Mouse (Mus musculus): ENCODE results near the gene Dab2ip.

Dab2ip gene

GRCm38 (mm10) chr2:35557911-35558825, at the start of gene Dab2ip:
Dab2ip (plus strand) TSS chr2:35558266.
- DNase-seq (ENCODE audit: low read depth) = no peak

DNA sequence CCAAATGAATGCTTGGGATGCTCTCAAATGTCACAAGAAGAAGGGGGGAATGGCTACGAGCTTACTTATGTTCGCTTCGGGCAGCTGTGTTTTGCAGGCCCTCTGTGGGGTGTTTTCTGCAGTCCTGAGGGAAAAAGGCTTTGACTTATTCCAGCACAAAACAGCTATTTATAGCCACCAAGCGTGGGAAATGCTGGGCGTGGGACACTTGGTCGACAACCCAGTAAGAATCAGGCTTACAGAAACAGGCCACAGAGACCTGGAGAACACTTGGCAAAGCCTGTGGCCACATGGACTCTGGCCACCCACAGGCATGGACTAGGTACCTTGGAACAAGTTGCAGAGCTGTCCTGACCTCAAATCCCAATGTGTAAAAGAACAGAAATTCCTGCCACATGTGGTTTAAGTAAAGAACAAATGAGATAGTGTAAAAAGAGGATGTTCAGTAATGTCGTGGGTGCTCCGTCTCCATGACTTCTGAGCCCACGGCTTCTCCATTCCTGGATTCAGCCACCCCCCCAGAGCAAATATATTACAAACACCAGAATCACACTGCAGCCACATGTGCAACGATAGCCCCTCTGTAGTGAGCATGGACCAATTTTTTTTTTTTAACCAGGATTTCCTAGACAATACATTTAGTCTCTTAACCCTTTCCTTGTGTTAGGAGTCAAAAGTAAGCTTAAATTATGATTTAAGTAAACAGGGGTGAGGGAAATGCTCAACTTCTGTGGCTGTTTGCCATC, 49.3 kb upstream of the Dab2ip start:
- DNase-seq (ENCODE audit: low read depth) = no peak

GRCm38 (mm10) chr2:35509343-35509667, 48.8 kb upstream of the Dab2ip start:
- DNase-seq (ENCODE audit: low read depth) = no peak

- DNase-seq (ENCODE audit: low read depth) = no peak
Measured at GRCm38 (mm10) chr2:35509888-35510287, 48.2 kb upstream of the Dab2ip start.

GRCm38 (mm10) chr2:35510920-35511319, 47.1 kb upstream of the Dab2ip start:
- no peak for DNase-seq (ENCODE audit: low read depth)

DNA sequence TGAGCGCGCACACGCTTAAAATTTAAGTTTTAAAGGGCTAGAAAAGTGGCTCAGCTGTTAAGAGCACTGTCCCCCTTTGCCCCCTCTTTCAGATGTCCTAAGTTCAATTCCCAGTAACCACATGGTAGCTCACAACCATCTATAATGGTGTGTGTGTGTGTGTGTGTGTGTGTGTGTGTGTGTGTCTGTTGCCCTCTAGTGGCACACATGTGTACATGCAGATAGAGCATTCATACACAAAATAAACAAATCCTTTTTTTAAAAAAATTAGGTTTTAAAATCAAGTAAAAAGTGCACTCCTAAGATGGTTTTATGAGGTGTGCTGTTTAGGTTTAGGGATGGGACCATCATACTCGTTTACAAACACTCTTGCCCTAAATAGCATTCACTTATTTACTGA, 45.8 kb upstream of the Dab2ip start:
- DNase-seq (ENCODE audit: low read depth) = peak; percentile 44

- DNase-seq (ENCODE audit: low read depth) = no peak
Measured at GRCm38 (mm10) chr2:35514051-35514892, 43.8 kb upstream of the Dab2ip start.

- DNase-seq (ENCODE audit: low read depth) = no peak
Measured at GRCm38 (mm10) chr2:35526612-35527242, 31.3 kb upstream of the Dab2ip start.

DNA sequence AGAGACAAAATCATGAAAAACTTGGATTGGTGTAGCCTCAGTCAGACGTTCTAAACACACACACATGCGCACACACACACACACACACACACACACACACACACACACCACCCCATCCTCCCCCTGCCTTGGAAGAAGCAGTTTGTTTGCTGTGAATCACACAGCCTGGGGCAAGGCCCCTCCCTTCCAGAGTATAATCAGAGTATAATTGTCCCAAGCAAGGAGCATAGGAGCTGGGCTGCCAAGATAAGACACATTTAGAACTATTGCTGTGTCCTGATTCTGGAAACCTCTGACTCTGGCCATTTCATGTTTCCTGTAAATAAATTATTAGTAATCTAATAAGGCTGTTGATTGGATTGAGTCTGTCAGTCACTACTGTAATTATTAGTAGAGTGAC, 29.0 kb upstream of the Dab2ip start:
- DNase-seq (ENCODE audit: low read depth) = no peak

DNA sequence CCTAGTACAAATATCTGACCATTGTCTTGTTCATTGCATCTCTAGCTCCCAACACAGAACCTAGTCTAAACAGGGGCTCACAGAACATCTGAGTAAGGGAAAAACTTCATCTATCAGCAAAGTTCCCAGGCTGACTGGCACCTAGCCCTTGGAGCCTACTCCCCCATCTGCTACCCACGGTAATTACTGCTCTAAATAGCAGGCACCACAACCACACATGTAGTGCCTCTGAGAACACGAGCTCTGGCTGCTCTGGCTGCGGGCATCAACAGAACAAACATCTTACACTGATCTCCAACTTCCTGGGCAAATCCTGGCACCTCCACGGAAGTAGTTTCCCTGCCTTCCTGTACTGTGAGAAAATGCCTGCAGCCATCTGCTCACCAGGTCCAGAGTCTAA, 28.2 kb upstream of the Dab2ip start:
- DNase-seq (ENCODE audit: low read depth) = no peak

GRCm38 (mm10) chr2:35530732-35531131, 27.3 kb upstream of the Dab2ip start:
- no peak for DNase-seq (ENCODE audit: low read depth)

- no peak for DNase-seq (ENCODE audit: low read depth)
Measured at GRCm38 (mm10) chr2:35533646-35534045, 24.4 kb upstream of the Dab2ip start.

DNA sequence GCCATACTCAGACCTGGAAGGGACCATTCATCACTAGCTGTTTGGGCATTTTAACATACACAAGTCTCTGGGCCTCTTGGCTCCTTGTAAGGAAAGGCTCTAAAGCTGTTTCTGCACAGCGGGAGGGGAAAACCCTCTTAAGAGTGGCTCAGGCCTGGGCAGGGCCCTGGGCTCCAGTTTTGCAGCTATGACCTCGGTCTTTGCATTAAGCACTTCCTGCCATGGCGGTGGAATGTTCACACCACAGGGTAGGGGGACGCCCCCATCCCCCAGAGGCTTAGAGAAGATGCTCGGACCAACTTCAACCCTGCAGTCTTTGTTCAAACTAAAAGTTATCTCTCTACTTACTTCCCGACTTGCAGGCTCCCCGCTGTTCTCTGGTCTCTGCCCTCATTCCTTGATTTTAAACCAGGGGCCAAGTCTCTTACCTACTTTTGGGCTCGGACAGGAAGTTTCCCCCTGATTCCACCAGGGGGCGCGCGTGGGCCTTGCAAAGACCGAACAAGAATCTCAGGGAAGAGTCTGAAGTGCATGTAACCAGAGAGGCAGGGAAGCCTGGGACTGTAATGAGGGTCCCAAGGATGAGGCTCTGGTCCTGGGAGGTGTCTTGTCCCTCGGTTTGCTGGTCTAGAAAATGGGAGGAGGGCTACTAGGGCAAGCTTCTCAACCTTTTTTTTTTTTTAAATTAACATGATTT, 18.6 kb upstream of the Dab2ip start:
- DNase-seq (ENCODE audit: low read depth) = peak; percentile 85

DNA sequence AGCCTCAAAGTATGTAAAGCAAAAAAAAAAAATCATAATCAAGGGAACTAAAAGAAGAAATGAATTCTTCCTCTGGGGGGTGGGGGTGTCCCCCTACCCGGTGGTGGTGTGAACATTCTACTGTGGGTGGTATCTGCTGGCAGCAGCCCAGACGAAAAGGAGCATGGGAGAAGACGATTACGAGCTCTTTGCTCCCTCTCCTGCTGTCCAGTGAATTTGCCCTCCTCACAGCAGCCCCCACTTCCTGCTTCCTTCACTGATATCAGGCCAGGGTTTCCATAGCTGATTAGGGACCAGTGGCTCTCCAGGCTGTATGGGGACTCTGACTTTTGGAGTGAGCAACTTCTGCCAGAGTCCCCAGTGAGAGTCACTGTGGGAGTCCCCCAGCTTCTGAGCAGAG, 17.3 kb upstream of the Dab2ip start:
- no peak for DNase-seq (ENCODE audit: low read depth)

DNA sequence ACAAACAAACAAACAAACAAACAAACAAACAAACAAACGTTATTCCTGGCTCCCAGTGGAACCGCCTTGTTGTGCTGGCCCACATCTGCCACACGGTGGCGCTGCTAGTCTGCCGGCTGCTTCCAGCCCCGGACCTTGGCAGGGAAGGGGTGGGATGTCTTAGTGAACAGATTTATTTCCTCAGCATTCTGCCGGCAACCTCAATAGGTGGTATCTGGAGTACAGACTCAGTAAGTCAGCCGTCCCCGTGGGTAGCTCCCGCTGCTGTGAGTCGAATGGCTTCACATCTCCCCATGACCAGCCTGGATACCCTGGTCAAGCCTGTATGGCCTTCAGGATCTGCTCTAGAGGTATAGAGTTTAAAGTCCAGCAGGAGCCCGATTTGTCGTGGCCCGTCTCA, 13.3 kb upstream of the Dab2ip start:
- DNase-seq (ENCODE audit: low read depth) = peak; percentile 49

GRCm38 (mm10) chr2:35545125-35545590, 12.9 kb upstream of the Dab2ip start:
- no peak for DNase-seq (ENCODE audit: low read depth)

GRCm38 (mm10) chr2:35546462-35546861, 11.6 kb upstream of the Dab2ip start:
- DNase-seq (ENCODE audit: low read depth) = no peak

DNA sequence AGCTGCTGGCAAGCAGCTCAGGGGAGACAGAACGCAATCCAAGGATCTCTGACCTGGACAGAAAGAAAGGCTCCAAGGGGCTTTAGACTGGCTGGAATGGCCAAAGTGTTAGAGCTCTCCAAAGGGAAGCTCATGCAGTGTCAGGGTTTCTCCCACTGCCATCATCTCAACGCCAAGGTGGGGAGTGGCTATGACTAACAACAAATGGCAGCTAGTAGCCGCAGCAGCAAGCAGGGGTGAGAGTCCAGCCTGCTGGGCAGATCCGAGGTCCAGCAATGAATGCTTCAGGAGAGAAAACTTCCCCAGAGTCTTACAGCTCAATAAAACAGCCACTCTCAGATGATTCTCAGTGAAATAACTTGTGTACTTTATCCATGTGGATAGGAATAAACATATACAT, 8.9 kb upstream of the Dab2ip start:
- no peak for DNase-seq (ENCODE audit: low read depth)

DNA sequence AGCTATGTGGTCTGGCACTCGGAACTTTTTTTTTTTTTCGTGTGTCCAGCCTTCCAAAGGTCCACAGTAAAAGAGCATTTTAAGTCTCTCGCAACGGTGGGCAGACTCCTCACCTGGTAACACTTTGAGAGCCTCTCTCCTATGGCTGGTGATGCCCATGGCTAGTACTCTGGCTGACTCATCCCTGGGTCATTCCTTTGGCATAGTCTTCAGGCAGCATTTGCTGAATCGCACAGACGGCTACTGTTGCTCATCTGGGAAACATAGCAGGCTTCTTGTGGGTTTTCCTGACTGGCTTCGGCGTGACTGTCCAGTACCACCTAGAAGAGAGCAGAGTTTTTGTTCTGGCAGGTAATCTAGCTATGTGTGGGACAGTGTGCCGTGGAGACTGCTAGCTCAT, 8.0 kb upstream of the Dab2ip start:
- no peak for DNase-seq (ENCODE audit: low read depth)

DNA sequence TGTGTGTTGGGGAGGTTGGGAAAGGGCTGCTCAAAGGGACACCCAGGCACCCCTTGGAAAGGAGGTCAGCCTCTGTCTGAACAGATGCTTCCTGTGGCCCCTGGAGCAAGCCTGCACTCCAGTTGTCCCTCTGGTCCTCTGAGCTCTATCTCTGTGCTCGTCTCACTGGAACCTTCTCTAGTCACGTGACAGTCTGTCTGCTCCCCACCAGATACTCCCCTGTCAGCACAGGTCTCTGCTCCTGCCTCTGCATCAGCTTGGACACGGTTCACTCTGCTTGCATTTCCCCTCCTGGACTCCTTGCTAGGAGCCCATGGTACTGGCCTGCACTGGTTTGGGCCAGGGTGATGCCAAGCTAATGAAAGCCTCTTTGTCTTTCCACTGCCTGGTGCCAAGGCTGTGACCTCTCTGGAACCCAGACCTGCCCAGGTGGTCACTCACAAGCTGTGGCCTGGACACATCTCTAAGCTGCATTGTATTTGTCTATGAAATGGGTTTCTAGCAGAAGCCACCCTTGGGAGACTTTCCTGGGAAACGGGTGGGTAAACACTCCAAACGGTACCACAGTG, 1.1 kb upstream of the Dab2ip start:
- no peak for DNase-seq (ENCODE audit: low read depth)
